Mouse (Mus musculus): ENCODE measurements around the gene Ccdc188. TPM values are rescaled to one million over a fixed set of nuclear protein-coding genes. Genes with fewer than 3 reads are reported as not detected.

The Ccdc188 gene
- polyA plus RNA-seq, 1 experiment from 2014 or later = not detected

DNA sequence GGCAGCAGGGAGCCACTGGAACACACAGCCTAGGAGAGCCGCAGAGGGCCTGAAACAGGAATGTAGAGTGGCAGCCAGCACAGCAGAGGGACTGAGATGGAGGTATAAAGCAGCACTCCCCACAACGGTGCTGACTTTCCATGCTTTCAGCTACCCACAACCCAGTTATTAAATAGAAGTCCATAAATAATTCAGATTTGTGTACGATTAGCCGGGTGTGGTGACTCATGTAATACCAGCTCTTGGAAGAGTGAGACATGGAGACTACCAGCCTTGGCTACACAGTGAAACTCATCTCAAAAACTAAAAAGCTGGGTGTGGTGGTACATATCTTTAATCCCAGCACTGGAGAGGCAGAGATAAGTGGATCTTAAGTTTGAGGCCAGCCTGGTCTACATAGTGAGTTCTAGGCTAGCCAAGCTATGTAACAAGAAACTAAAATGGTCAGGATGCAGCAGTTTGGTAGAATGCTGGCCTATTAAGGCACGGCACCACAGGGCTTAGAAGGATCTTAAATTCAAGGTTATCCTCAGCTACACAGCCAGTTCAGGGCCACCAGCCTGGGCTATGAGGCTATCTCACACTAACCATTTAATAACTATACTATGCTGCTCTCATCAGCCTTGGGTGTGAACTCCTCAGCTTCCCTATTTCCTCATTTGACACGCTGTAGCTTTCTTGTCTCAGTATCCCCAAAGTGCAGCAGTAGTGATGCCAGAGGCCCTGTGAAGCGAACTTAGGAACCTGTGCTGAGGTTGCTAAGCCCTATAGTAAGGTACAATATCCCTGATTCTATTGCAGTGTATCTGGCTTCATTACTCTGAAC lies 19.2 kb downstream of the Ccdc188 start:
- Histone ChIP-seq H3K27ac (ENCODE audit: low read length) (no peak overlapping the region), H3K4me1 (ENCODE audit: control insufficient read depth, insufficient read depth, low read length) (peaks cover 21% of the 10 kb centered on the region), H3K27me3 (replicated peaks; ENCODE audit: control insufficient read depth, insufficient read depth, low read length) (no peaks in the 10 kb centered on the region), H3K36me3 (ENCODE audit: control insufficient read depth, insufficient read depth, low read length) (peaks cover 16% of the 10 kb centered on the region), H3K9ac (ENCODE audit: low read depth, low read length) (peak overlapping the region; percentile 84), H3K4me3 (ENCODE audit: low read length) (no peak overlapping the region), H3K9me3 (ENCODE audit: control insufficient read depth, low read length) (no peaks in the 10 kb centered on the region), H3K4me2 (ENCODE audit: low read depth, low read length) (no peak overlapping the region)
- 70% methylated on average over 7 of the region's 7 CpGs for WGBS
- ATAC-seq = no peak

DNA sequence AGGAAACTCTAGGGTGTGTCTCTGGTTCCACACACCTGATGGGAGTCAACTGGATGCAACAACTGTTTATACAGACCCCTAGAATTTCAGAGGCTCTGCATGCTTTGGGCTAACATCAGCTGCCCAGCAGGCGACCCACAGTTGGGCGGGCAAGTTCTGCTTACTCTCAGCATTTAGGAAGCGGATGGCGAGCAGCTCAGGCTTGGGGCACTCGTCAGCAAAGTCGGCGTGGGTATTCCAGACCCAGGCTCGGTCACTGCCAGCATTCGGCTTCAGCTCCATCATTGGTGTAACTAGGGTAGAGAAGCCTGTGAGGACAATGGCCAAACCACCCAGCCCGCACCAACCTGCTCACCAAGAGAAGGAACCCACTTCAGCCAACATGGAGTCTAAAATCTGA lies 23.9 kb downstream of the Ccdc188 start:
- Histone ChIP-seq H3K36me3 (ENCODE audit: control insufficient read depth, insufficient read depth, low read length) (peaks cover 38% of the 10 kb centered on the region), H3K27ac (ENCODE audit: low read length) (no peak overlapping the region), H3K4me3 (ENCODE audit: low read length) (no peak overlapping the region), H3K27me3 (replicated peaks; ENCODE audit: control insufficient read depth, insufficient read depth, low read length) (no peaks in the 10 kb centered on the region), H3K9me3 (ENCODE audit: control insufficient read depth, low read length) (no peaks in the 10 kb centered on the region), H3K9ac (ENCODE audit: low read depth, low read length) (no peak overlapping the region), H3K4me1 (ENCODE audit: control insufficient read depth, insufficient read depth, low read length) (peaks cover 1% of the 10 kb centered on the region), H3K4me2 (ENCODE audit: low read depth, low read length) (no peak overlapping the region)
- ATAC-seq = no peak
- WGBS = 89% methylated on average over 10 of the region's 10 CpGs

DNA sequence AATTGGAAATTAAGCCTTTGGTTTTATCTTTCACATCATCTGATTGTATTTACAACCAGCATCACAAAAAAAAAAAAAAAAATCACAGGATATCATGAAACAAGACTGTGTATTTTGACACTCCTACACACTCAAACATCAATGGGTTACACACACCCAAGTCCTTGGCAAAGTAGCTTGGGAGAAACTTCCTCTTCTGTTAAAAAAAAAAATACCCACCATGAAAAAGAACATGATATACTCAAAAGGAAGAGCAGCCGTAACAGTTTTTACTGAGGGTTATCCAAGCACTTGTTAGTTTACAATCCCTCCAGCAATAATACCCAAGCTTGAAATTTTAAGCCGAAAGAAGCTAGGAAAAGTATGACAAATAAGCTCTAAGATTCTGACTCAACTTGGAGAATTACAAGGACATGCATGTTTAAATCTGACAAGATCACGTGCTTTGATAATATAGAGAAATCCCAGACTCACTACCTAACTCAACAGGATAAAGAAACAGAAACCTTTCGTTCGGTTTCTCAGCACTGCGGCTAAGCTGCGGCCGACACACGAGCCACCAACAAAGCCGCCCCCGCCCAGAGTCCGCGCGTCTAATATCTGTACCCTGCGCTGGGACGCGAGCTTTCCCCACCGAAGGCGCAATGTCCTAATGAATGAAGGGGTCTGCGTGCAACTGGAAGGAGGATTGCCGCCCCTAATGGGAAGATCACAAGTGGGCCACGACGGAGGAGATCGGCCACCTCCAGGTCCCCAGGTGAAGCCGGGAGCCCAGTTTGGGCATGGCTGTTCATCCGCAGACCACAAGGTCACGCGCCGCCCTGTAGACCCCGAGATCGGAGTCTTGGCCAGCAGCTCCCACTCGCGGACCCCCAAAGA lies 30.1 kb downstream of the Ccdc188 start:
- Histone ChIP-seq H3K27me3 (replicated peaks; ENCODE audit: control insufficient read depth, insufficient read depth, low read length) (no peaks in the 10 kb centered on the region), H3K4me2 (ENCODE audit: low read depth, low read length) (peak overlapping the region; percentile 59), H3K27ac (ENCODE audit: low read length) (peak overlapping the region; percentile 86), H3K36me3 (ENCODE audit: control insufficient read depth, insufficient read depth, low read length) (peaks cover 36% of the 10 kb centered on the region), H3K4me1 (ENCODE audit: control insufficient read depth, insufficient read depth, low read length) (peaks cover 34% of the 10 kb centered on the region), H3K9ac (ENCODE audit: low read depth, low read length) (peak overlapping the region; percentile 94), H3K9me3 (ENCODE audit: control insufficient read depth, low read length) (no peaks in the 10 kb centered on the region), H3K4me3 (ENCODE audit: low read length) (peak overlapping the region; percentile 95)
- WGBS = under 1% methylated on average over 33 of the region's 33 CpGs
- peak; percentile 4; the same call in 1 of the 2 replicates for ATAC-seq

DNA sequence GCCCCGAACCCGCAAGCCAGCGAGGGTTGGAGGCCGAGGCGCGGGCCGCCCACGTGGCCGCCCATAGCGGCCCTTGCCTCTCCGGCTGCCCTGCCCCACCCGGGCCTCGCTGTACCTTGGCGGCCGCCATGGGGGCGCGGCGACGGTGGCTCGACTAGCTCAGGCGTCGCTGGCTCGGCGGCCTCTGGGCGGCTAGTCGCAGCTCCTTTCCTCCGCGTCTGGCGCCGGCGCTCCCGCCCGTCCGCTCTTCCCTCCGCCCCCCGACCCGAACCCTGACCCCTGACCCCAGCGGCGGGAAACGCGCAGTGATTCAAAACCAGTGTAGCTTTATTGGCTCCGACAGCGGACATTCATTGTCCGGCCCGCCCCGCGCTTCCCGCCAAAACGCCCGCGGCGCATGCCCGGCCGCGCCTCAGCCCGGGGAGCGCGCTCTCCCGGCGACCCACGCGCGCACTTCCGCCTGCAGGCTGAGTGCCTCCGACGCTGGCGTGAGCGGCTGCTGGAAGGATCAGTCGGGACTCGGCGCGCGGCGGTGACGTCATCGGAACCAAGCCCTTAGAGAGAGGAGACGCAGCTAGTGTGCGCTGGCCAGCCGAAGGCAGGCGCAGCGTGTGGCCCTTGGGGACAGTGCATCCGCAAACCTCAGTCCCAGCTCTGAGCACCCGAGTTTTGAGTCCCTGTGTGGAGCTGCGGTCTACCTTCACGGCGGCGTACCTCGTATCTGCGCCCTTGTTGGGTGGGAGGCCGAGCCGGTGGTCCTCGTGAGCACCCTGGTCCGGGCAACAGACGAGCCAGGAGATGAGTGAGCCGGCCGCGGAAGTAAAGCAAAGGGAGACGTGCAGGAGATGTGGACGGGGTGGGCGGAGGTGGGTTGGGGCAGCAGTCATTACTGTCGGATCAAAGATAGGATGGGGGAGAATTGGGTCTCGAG lies 31.0 kb downstream of the Ccdc188 start, which contains the start of the genes Trmt2a and Ranbp1:
Trmt2a (plus strand) TSS at position 247 of the 931 bp plus-strand sequence.
Ranbp1 (minus strand) TSS at position 300 of the 931 bp plus-strand sequence.
- Histone ChIP-seq H3K4me2 (ENCODE audit: low read depth, low read length) (peak within 1 kb of the TSS; percentile 95), H3K4me3 (ENCODE audit: low read length) (peak within 1 kb of the TSS; percentile 95), H3K27me3 (replicated peaks; ENCODE audit: control insufficient read depth, insufficient read depth, low read length) (no peaks in the 10 kb centered on the region), H3K9ac (ENCODE audit: low read depth, low read length) (peak within 1 kb of the TSS; percentile 94), H3K9me3 (ENCODE audit: control insufficient read depth, low read length) (no peaks in the 10 kb centered on the region), H3K4me1 (ENCODE audit: control insufficient read depth, insufficient read depth, low read length) (peaks cover 34% of the 10 kb centered on the region), H3K36me3 (ENCODE audit: control insufficient read depth, insufficient read depth, low read length) (peaks cover 37% of the 10 kb centered on the region), H3K27ac (ENCODE audit: low read length) (peak within 1 kb of the TSS; percentile 92)
- peak; percentile 97 for ATAC-seq
- under 1% methylated on average over 96 of the region's 102 CpGs for WGBS

DNA sequence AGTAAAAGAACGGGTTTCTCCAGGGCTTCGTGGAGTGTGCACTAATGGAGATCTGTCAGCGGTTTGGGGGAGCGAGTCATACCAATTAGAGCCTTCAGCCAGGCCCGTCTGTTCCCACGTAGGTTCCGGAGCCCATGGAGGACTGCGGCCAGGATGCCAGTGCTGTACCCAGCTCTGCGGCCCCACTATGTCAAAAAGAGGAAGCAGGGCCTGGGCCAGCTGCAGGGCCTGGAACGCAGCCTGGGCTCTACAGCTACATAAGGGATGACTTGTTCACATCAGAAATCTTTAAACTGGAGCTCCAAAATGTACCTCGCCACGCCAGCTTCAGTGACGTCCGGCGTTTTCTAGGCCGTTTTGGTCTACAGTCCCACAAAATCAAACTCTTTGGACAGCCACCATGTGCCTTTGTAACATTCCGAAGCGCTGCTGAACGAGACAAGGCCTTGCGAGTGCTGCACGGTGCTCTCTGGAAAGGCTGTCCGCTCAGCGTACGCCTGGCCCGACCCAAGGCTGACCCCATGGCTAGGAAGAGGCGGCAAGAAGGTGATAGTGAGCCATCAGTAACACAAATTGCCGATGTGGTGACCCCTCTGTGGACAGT lies 31.8 kb downstream of the Ccdc188 start:
- Histone ChIP-seq H3K4me1 (ENCODE audit: control insufficient read depth, insufficient read depth, low read length) (peaks cover 34% of the 10 kb centered on the region), H3K36me3 (ENCODE audit: control insufficient read depth, insufficient read depth, low read length) (peaks cover 33% of the 10 kb centered on the region), H3K9ac (ENCODE audit: low read depth, low read length) (peak overlapping the region; percentile 88), H3K4me2 (ENCODE audit: low read depth, low read length) (peak overlapping the region; percentile 95), H3K27me3 (replicated peaks; ENCODE audit: control insufficient read depth, insufficient read depth, low read length) (no peaks in the 10 kb centered on the region), H3K4me3 (ENCODE audit: low read length) (peak overlapping the region; percentile 95), H3K9me3 (ENCODE audit: control insufficient read depth, low read length) (no peaks in the 10 kb centered on the region), H3K27ac (ENCODE audit: low read length) (peak overlapping the region; percentile 92)
- 2% methylated on average over 27 of the region's 27 CpGs for WGBS
- ATAC-seq = peak; percentile 20; the same call in 1 of the 2 replicates

DNA sequence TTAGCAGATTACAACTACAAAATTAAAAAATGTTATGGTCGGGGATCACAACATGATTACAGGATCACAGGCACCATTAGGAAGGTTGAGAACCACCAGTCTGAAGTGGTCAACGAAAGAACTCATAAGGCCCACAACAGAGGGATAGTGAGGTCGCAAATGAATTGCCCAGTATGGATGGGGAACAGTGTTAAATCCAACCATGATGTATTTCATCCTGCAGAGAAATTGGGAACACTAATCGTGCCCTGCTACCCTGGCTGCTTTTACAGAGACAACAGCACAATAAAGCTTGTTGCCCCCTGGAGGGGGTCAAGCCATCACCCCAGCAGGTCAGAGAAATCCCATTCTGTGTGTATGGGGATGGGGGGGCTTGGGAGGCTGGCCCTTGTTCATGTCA lies 32.6 kb downstream of the Ccdc188 start:
- H3K9me3 ChIP-seq (ENCODE audit: control insufficient read depth, low read length) = no peaks in the 10 kb centered on the region
- H3K27ac ChIP-seq (ENCODE audit: low read length) = peak overlapping the region; percentile 8; the same call in 1 of the 2 replicates
- peak overlapping the region; percentile 95 for H3K4me2 ChIP-seq (ENCODE audit: low read depth, low read length)
- peak overlapping the region; percentile 88 for H3K9ac ChIP-seq (ENCODE audit: low read depth, low read length)
- H3K4me1 ChIP-seq (ENCODE audit: control insufficient read depth, insufficient read depth, low read length) = peaks cover 34% of the 10 kb centered on the region
- ATAC-seq = no peak
- H3K36me3 ChIP-seq (ENCODE audit: control insufficient read depth, insufficient read depth, low read length) = peaks cover 27% of the 10 kb centered on the region
- peak overlapping the region; percentile 95 for H3K4me3 ChIP-seq (ENCODE audit: low read length)
- no peaks in the 10 kb centered on the region for H3K27me3 ChIP-seq (replicated peaks; ENCODE audit: control insufficient read depth, insufficient read depth, low read length)
- WGBS = 63% methylated on average over 4 of the region's 4 CpGs

DNA sequence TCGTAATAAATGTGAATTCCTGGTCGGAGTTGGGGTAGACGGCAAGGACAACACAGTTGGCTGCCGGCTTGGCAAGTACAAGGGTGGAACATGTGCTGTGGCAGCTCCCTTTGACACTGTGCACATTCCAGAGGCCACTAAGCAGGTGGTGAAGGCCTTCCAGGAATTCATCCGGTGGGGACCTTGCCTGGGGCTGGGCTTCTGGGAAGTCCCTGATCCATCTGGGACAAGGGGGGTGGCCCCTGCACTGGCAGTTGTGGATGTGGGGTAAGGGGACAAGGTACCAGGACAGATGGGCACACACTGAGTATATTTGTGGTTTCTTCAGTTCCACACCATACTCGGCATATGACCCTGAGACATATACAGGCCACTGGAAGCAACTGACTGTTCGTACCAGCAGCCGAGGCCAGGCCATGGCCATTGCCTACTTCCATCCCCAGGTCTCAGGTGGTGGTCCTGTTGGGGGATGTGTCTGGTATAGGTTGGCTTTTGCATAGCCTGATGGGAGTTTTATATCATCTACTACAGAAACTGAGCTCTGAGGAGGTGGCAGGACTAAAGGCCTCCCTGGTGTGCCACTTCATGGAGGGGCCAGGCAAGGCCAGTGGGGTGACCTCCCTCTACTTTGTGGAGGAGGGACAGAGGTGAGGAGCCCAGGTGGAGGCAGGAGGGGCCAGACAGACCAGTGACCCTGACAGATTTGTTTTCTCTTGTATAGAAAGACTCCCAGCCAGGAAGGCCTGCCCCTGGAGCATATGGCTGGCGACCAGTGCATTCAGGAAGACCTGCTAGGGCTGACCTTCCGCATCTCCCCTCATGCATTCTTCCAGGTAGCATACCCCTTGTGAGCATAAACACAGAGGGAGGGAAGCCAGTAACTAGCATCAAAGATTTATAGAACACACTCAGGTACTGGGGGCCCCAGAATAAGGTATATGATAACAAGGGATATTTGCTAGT lies 33.4 kb downstream of the Ccdc188 start:
- no peak for ATAC-seq
- peak overlapping the region; percentile 95 for H3K4me3 ChIP-seq (ENCODE audit: low read length)
- H3K36me3 ChIP-seq (ENCODE audit: control insufficient read depth, insufficient read depth, low read length) = peaks cover 24% of the 10 kb centered on the region
- peak overlapping the region; percentile 95; the same call in 1 of the 2 replicates for H3K4me2 ChIP-seq (ENCODE audit: low read depth, low read length)
- H3K4me1 ChIP-seq (ENCODE audit: control insufficient read depth, insufficient read depth, low read length) = peaks cover 34% of the 10 kb centered on the region
- H3K27me3 ChIP-seq (replicated peaks; ENCODE audit: control insufficient read depth, insufficient read depth, low read length) = no peaks in the 10 kb centered on the region
- H3K9me3 ChIP-seq (ENCODE audit: control insufficient read depth, low read length) = no peaks in the 10 kb centered on the region
- H3K9ac ChIP-seq (ENCODE audit: low read depth, low read length) = no peak overlapping the region
- H3K27ac ChIP-seq (ENCODE audit: low read length) = 0 out of 2 replicates have a peak overlapping the region, but pooled peaks have one; percentile 2
- WGBS = 59% methylated on average over 10 of the region's 10 CpGs
